Comparison of ENCODE assay signal across 7 mouse cellular contexts in the genomic region with DNA sequence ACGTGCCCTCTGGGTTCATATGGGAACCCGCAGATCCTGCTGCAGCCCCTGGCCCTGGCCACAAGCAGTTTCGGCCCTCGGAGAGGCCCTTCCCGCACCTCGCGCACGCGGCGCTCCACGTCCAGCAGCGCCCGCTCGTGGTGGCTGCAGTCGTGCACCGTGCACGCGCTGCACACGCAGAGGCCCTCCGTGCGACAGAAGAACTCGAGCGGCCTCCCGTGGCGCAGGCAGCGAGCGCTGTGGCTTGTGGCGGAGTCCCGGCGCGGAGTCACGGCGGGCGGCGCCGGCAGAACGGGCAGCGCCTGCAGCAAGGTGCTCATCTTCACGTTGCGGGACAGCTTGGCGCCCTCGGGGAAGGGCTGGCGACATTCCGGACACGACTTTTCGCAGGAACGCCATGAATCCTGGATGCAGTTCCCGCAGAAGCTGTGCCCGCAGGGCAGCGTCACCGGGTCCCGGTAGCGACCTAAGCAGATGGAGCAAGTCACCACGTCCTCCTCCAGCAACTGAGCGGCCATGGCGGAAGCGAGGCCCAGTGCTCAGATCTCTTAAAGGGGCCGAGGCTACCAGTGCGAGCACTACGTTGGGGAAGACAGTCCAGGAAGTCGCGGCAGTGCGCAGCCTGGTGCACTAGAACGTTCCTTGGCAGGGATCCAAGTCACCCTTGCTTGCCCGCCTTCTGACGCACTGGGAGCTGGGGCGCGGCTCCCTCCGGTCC. TPM values are rescaled to one million over a fixed set of nuclear protein-coding genes. Genes with fewer than 3 reads are reported as not detected.
A peak's percentile ranks its signal among the peaks of the same experiment; 100 is the strongest.
DNase-seq lines count a peak whose midpoint lies in the region; ATAC-seq and TF ChIP-seq lines count a peak whose summit lies in the region.

A gene (minus strand): TSS at position 641 of the 718 bp plus-strand sequence.

- ATAC-seq in embryonic facial prominence, embryonic 12.5 days (ENCODE audit: insufficient number of reproducible peaks, insufficient read depth, low FRiP score, low TSS enrichment) = peak; percentile 74
- ATAC-seq in limb, embryonic 11.5 days (ENCODE audit: insufficient number of reproducible peaks, low FRiP score, low TSS enrichment, low read depth) = peak; percentile 60; the same call in 1 of the 2 replicates
- ATAC-seq in midbrain, embryonic 13.5 days = peak; percentile 90

- H3K27ac ChIP-seq in embryonic facial prominence, embryonic 12.5 days = peak within 1 kb of the TSS; percentile 89
- H3K27ac ChIP-seq in kidney, adult 2 months (ENCODE audit: insufficient read depth, low read depth, low read length) = peak within 1 kb of the TSS; percentile 92
- peak within 1 kb of the TSS; percentile 55; the same call in 1 of the 2 replicates for H3K27ac ChIP-seq in limb, embryonic 11.5 days (replicated peaks; ENCODE audit: low read depth, low read length)
- peak within 1 kb of the TSS; percentile 89 for H3K27ac ChIP-seq in midbrain, embryonic 13.5 days
- peak within 1 kb of the TSS; percentile 97 for H3K27ac ChIP-seq in small intestine, adult 2 months (ENCODE audit: insufficient read depth, low read depth, low read length)

- peak; percentile 90 for DNase-seq in adrenal gland, postnatal 25 days
- peak; percentile 93 to 95 for DNase-seq in heart, adult 18-20 months
- peak; percentile 95 for DNase-seq in kidney, adult 2 months
- peak; percentile 88 for DNase-seq in limb, embryonic 11.5 days (ENCODE audit: low spot score)

- peak within 1 kb of the TSS; percentile 70 for H3K9ac ChIP-seq in embryonic facial prominence, embryonic 12.5 days
- peak within 1 kb of the TSS; percentile 76 for H3K9ac ChIP-seq in limb, embryonic 11.5 days (ENCODE audit: low read length)
- peak within 1 kb of the TSS; percentile 72 for H3K9ac ChIP-seq in midbrain, embryonic 13.5 days (replicated peaks)

- no peaks in the 10 kb centered on the region for H3K27me3 ChIP-seq in embryonic facial prominence, embryonic 12.5 days
- H3K27me3 ChIP-seq in kidney, adult 2 months (replicated peaks; ENCODE audit: control insufficient read depth, insufficient read depth, low read length) = no peaks in the 10 kb centered on the region
- no peaks in the 10 kb centered on the region for H3K27me3 ChIP-seq in limb, embryonic 11.5 days (ENCODE audit: control insufficient read depth, insufficient read depth, low read length)
- no peaks in the 10 kb centered on the region; the same call in 1 of the 2 replicates for H3K27me3 ChIP-seq in midbrain, embryonic 13.5 days
- no peaks in the 10 kb centered on the region for H3K27me3 ChIP-seq in small intestine, adult 2 months (ENCODE audit: control insufficient read depth, insufficient read depth, low read length)

- H3K4me3 ChIP-seq in embryonic facial prominence, embryonic 12.5 days = peak within 1 kb of the TSS; percentile 57
- H3K4me3 ChIP-seq in kidney, adult 2 months (ENCODE audit: insufficient read depth, low read depth, low read length) = peak within 1 kb of the TSS; percentile 71
- H3K4me3 ChIP-seq in limb, embryonic 11.5 days (ENCODE audit: low read depth, low read length) = peak within 1 kb of the TSS; percentile 46
- peak within 1 kb of the TSS; percentile 53 for H3K4me3 ChIP-seq in midbrain, embryonic 13.5 days (replicated peaks)
- peak within 1 kb of the TSS; percentile 73 for H3K4me3 ChIP-seq in small intestine, adult 2 months (ENCODE audit: low read depth, low read length)

- no peaks in the 10 kb centered on the region for H3K9me3 ChIP-seq in embryonic facial prominence, embryonic 12.5 days
- H3K9me3 ChIP-seq in limb, embryonic 11.5 days (ENCODE audit: control insufficient read depth, low read length) = no peaks in the 10 kb centered on the region
- H3K9me3 ChIP-seq in midbrain, embryonic 13.5 days = no peaks in the 10 kb centered on the region

- peaks cover 33% of the 10 kb centered on the region for H3K36me3 ChIP-seq in embryonic facial prominence, embryonic 12.5 days
- peaks cover 3% of the 10 kb centered on the region for H3K36me3 ChIP-seq in kidney, adult 2 months (ENCODE audit: control insufficient read depth, insufficient read depth, low read length)
- H3K36me3 ChIP-seq in limb, embryonic 11.5 days (ENCODE audit: control insufficient read depth, insufficient read depth, low read length) = peaks cover 8% of the 10 kb centered on the region; the same call in 1 of the 2 replicates
- peaks cover 47% of the 10 kb centered on the region for H3K36me3 ChIP-seq in midbrain, embryonic 13.5 days
- peaks cover 24% of the 10 kb centered on the region for H3K36me3 ChIP-seq in small intestine, adult 2 months (ENCODE audit: control insufficient read depth, insufficient read depth, low read length)

- TF ChIP-seq POLR2A in kidney, adult 2 months (IDR thresholded peaks at IDR 0.05; ENCODE audit: low read depth, low read length) = peak; percentile 82
- peak; percentile 13 for TF ChIP-seq POLR2A in small intestine, adult 2 months (IDR thresholded peaks at IDR 0.05; ENCODE audit: low read depth, low read length)

- peak; percentile 91 for TF ChIP-seq CTCF in kidney, adult 2 months (conservative IDR thresholded peaks at IDR 0.05; ENCODE audit: insufficient read depth, insufficient read length, low read depth, low read length)
- TF ChIP-seq CTCF in small intestine, adult 2 months (IDR thresholded peaks at IDR 0.05; ENCODE audit: extremely low read depth, insufficient read length, insufficient replicate concordance, low read depth, low read length) = peak; percentile 60

- peaks cover 27% of the 10 kb centered on the region for H3K4me1 ChIP-seq in embryonic facial prominence, embryonic 12.5 days
- peaks cover 27% of the 10 kb centered on the region for H3K4me1 ChIP-seq in kidney, adult 2 months (ENCODE audit: control insufficient read depth, insufficient read depth, low read length)
- H3K4me1 ChIP-seq in limb, embryonic 11.5 days (ENCODE audit: control insufficient read depth, insufficient read depth, low read length) = peaks cover 22% of the 10 kb centered on the region
- peaks cover 32% of the 10 kb centered on the region for H3K4me1 ChIP-seq in midbrain, embryonic 13.5 days (replicated peaks)
- H3K4me1 ChIP-seq in small intestine, adult 2 months (ENCODE audit: control insufficient read depth, insufficient read depth, insufficient read length, low read length) = peaks cover 23% of the 10 kb centered on the region

- peak within 1 kb of the TSS; percentile 75 for H3K4me2 ChIP-seq in embryonic facial prominence, embryonic 12.5 days (replicated peaks)
- peak within 1 kb of the TSS; percentile 80 for H3K4me2 ChIP-seq in limb, embryonic 11.5 days (ENCODE audit: low read depth, severe bottlenecking)
- H3K4me2 ChIP-seq in midbrain, embryonic 13.5 days (replicated peaks) = peak within 1 kb of the TSS; percentile 62

- 1% methylated on average over 69 of the region's 69 CpGs for WGBS in embryonic facial prominence, embryonic 12.5 days
- whole genome bisulfite sequencing in kidney, adult 2 months = under 1% methylated on average over 69 of the region's 69 CpGs
- WGBS in limb, embryonic 11.5 days = 2% methylated on average over 69 of the region's 69 CpGs
- under 1% methylated on average over 69 of the region's 69 CpGs for WGBS in midbrain, embryonic 13.5 days
- under 1% methylated on average over 69 of the region's 69 CpGs for WGBS in small intestine, adult 2 months

RNA-seq across cellular contexts. Expression of the gene that starts here (rescaled TPM):
- 12.2 and 12.9 TPM in 2 replicates for total RNA-seq in adrenal gland, postnatal 25 days (2021)
- polyA plus RNA-seq in embryonic facial prominence, embryonic 12.5 days (2016; fragmentation: Nextera tagmentation; extraction: Ambion mirVana) = 2.3 and 2.6 TPM in 2 replicates
- total RNA-seq in heart, adult 18-20 months (2021) = 10 to 100 TPM in 1 of 2 experiments, 1 to 10 TPM in 1; 9.6 to 10.5 TPM
- 9.5 and 9.6 TPM in 2 replicates for polyA plus RNA-seq in kidney, adult 2 months (2012; rRNA removed)
- polyA plus RNA-seq in limb, embryonic 11.5 days (2014; fragmentation: Nextera tagmentation; extraction: Ambion mirVana) = 2.2 and 2.5 TPM in 2 replicates
- 1.3 and 1.8 TPM in 2 replicates for polyA plus RNA-seq in midbrain, embryonic 13.5 days (2015; fragmentation: Nextera tagmentation; extraction: Ambion mirVana)
- polyA plus RNA-seq in small intestine, adult 2 months (2012; rRNA removed) = 11.9 and 13.3 TPM in 2 replicates

Comparison
In these comparisons a context has a peak if more than half of its experiments do, and no peak if none do; other contexts are left out.
1. Peak in every context shown above with its lines: DNase-seq, ATAC-seq, H3K4me3 ChIP-seq and H3K27ac ChIP-seq.